Mouse (Mus musculus) gastrocnemius, adult 8-10 months (tissue): ENCODE measurements at regions not wholly inside any gene's neighbourhood (a gene's known extent, or its start where the extent isn't known, plus 50 kb on each side); places are given as distances from the start of the nearest gene placed in this dataset.

Source experiments
- DNase-seq, 2 experiments: peaks; one replicate each; pipeline ENCODE4 v3.0.0; 2022; ENCODE audit warnings: low spot score in 2 of 2

GRCm38 (mm10) chr15:59954345-59954744 is 62.1 kb downstream of the 4933412E24Rik start:
- peak; percentile 4 to 19 for DNase-seq

DNA sequence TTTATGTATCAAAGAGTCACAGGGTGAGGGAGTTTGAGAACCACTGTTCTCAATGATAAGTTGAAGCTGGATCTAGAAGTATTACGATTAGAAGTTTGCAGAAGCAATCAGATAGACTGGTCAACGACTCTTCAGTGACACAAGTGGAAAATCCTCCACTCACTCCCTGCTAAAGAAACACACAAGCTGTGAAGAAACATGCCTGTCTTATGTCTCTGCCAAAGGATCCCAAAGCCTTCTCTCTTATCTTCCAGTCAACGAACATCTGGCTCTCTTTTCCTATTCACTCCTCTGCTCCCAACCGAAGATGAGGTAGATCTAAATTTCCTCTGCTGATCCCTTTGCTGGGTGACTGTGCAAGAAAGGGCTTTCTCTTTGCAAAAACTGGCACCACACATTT is 62.6 kb downstream of the 4933412E24Rik start:
- no peak for DNase-seq

DNA sequence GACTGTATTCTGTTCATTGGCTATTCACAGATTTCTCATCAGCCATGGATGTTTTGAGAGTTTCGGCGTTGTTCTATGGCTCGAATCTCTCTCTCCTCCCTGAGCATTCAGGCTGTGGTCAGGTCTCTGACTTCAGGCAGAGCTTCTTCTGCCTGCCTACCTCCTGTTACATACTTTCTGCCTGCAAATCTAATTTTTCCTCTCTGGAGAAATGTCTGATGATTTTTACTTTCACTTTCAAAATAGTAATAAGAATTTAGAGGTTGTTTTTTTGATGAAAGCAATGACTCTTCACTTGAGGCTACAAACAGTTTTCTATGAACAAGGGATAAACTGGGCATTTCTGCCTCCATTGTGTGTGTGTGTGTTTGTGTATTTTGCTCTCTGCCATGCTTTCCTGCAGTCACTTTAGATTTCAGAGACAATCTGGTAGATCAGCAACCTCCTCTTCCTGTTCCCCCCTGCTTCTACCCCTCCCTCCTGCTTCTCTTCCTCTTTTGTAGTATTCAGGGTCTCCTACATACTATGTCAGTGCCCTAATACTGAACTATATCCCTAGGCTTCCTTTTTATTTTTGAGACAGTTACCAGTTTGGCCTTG is 65.7 kb downstream of the 4933412E24Rik start:
- DNase-seq, result no peak

GRCm38 (mm10) chr15:59945208-59945607 is 71.2 kb downstream of the 4933412E24Rik start:
- DNase-seq, result no peak

GRCm38 (mm10) chr15:59936486-59936885 is 79.9 kb downstream of the 4933412E24Rik start:
- no peak for DNase-seq

DNA sequence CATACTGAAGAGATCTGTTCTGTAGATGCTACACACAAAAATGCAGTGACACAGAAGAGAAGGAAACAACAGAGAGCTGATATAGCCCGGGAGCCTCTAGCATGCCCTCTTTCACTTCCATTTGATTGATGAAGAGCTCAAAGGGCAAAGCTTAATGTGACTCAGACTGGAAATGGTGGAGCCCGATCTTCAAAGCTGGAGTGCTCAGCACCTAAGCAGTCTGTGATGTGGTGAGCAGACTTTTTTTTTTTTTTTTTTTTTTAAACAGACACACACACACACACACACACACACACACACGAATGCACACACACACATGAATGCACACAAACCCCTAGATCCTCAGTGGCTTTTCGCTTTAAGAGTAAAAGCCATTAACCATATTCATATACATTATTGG is 102.6 kb downstream of the 4933412E24Rik start:
- no peak for DNase-seq

- no peak for DNase-seq
These were observed 108.1 kb downstream of the 4933412E24Rik start for GRCm38 (mm10) chr15:59908300-59908699.

GRCm38 (mm10) chr15:59905832-59906797 is 110.3 kb downstream of the 4933412E24Rik start:
- DNase-seq, result no peak

DNA sequence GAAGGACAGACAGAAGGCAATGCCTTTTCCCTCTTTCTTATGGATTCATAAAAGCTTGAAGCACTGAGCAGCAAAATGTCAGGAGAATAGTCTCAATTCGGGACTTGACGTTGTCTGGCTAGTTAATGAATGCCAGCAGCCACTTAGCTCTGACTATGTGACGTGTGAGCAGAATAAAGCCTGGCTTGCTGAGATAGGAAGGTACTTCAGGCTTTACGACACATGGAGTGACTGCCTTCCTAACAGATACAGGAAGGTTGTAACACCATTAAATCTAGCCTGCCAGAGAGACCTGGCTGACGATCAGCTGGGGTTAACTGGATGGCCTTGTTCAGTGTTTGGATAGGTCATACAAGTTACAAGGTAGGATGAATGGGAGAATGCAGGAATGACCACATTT is 111.7 kb downstream of the 4933412E24Rik start:
- DNase-seq, result no peak

DNA sequence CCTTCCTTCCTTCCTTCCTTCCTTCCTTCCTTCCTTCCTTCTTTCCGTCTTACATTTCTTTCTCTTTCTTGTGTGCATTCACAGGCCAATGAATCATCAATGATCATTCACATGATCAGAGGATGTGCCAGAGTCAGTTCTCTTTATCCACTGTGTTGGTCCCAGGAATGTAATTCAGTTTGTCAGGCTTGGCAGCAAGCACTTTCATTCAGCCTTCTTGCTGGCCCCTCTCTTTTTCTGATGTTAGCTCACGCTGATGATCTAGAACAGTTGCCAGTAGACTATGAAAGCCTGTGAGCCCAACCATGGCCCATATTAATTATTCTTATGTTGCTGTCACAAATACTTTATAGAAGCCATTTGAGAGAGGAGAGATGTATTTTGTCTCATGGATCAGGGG is 127.4 kb downstream of the 4933412E24Rik start:
- no peak for DNase-seq

DNA sequence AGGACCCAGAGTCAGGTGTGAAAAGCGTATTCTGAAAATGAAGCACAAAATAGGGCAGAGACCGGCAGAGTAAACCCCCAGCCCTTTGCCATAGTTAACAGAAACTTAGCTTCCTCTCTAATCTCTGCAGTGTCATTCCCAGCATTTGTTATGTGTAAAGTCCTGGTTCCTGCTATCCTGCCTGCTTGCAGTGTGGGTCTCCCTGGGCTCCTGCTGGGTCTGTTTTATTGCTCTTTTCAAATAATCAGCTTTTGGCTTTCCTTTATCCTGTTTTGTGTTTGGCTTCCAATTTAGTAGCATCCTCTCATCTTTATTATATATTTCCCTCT is 128.3 kb downstream of the 4933412E24Rik start:
- no peak for DNase-seq

DNA sequence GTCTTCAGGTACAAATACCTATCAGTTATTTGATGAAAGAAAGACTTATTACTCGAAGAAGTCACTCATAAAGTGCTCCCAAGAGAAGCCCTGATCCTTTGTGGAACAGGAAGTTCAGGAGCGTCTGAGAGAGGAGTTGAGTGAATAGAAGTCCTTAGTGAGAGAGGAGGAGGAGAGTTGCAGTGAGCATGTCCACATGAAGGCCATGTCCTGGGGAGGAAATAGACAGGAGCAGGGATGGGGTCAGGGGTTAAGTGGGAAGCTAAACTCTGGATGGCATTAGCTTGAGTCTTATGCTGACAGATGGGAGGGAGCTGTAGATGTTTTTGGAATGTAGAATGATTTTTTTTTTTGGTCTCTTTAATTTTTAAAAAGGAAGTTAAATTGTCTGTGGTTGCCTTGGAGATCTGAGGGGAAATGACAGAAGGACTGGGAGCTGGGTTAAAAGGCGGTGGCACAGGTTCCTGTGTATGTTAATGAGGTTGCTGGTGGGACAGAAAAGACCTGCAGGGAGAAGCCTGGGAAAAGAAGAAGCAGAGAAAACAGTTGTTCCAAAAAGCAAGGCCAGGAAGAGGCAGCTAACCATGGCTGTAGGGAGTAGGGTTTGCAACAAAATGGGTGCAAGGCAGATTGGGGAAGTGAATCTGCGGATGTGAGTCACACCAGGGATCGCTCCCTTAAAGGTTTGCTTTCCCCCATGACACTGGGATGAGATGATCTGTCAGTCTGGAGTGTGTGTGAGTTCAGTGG is 128.9 kb downstream of the 4933412E24Rik start:
- no peak for DNase-seq

DNA sequence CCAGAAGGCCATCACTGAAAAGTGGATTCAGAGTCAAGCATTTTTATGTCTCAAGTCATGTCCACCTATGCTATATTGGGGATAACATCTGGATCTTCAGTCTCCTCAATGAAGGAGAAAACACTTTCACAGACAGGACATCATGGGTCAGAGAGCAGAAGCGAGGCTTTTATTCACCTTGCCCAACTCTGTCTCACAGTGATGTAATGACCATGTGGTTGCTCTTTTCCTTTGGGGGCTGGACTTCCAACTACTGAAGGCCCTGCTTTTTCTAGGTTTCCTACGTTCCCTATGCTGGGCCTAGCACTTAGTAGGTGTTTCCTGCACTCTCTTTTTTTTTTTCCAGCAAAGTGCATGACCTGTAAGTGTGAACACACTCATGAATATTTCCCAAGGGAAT is 130.4 kb downstream of the 4933412E24Rik start:
- DNase-seq, result no peak

DNA sequence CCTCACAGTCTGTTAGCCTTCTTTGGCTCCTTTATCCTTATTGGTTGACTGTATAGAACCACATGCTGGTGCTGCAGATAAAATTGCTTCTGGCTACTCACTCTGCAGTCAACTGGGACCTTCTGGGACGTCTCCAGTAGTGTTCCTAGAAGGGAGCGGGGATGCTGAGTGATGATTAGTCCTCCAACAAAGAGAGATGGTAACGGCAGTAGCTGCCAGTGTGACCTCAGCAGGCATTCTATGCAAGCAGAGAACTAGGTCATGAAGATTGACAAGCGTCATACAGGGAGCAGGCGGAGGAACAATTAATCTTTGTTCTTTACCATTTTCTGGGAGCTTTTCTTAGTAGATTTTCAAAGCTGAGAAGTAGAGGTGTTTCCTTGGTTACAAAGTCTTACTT is 134.0 kb downstream of the 4933412E24Rik start:
- DNase-seq, result no peak

DNA sequence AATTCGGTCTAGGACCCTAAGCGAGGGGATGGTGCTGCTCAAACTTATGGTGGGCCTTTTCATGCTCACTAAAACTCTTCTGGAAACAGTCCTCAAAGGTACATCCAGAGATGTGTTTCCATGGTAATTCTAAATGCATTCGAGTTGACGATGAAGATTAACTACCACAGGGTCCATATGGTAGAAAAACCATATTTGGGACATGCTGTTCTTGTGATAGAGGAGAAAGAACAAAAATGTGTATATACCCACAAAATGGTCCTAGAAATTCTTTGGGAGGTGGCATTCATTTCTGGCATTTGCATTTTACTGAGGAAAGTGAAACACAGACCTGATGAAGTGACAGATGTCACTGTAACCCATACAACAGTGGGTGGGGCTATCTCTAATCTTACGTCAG is 136.0 kb downstream of the 4933412E24Rik start:
- DNase-seq, result no peak

DNA sequence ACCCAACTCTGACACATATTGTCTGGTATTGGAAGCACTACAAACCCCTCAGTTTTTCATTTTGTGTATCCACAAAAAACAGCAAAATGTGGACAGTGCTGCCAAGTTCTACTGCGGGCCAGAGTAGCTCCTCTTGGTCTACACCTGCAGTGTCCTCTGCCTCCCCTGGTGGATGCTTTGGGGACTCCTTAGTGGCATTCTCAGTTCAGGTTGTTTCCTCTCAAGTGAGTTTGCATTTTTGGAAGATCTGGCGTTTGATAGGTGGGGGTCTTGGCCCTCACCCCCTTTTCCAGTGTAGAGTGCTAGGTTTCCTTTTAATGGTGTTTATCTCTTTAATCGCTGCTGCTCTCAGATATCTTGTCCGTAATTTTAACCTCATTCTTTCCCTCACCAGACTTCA is 137.1 kb downstream of the 4933412E24Rik start:
- DNase-seq, result no peak

- no peak for DNase-seq
These were observed 140.1 kb downstream of the 4933412E24Rik start for GRCm38 (mm10) chr15:59876279-59876742.

GRCm38 (mm10) chr15:59866701-59867100 is 149.7 kb downstream of the 4933412E24Rik start:
- no peak for DNase-seq

GRCm38 (mm10) chr15:59864746-59865499 is 151.5 kb downstream of the 4933412E24Rik start:
- DNase-seq, result no peak

DNA sequence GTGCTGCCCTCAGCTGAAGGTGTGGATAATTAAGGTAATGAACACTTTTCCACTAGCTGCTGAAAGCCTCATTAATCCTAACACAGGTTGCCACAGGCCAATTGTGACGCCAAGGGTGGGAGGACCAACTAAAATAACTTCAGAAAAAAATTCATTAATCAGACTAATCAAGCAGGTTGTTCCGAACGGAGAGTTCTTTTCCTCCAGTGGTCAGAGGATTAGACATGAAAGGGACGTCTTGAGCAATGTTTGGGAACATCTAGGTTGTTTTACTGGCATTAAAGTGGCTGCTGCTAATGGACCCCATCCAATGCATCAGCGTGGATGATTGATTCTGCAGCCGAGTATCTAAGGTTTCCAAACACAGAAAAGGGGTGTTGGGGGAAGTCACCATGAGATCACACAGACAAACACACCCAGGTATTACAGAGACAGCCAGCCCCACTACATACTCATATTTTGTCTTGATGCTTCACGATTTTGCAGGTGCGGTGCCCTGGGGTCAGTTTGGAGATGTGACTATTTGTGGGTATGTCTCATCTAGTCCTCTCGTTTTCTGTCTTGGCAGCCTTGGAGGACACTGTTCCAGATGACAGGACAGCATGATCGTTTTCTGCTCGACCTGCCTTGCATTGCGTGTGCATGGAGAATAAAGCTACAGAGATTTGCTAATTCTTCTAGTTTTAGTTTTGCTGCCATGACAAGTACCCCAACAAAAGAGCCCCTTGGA is 164.0 kb downstream of the 4933412E24Rik start:
- no peak for DNase-seq
